Mouse (Mus musculus): ENCODE data around the gene Sag.

DNA sequence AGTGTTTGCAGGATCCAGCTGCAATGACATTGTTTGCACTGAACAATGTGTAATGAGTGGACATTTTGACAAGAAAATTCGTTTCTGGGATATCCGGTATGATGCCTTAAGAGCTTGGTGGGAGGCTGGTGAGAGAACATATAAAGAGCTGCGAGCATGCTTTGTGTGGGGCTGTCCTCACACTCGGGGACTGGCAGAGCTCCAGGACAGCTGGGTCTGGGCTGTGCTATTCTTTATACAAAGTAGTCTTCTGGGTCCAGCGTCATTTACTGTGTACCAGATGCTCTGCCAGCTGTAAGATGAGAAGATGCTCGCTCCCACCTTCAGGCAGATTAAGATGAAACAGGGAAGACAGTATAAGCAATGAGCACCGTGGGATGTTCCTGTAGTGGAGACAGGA, 17.2 kb upstream of the Sag start:
- TF ChIP-seq CTCF (IDR thresholded peaks at IDR 0.05; ENCODE audit: borderline replicate concordance, control insufficient read depth, extremely low read depth, insufficient read depth, low read length, poor library complexity) (no peak), POLR2A (IDR thresholded peaks at IDR 0.05; ENCODE audit: control insufficient read depth, extremely low read depth, insufficient read depth, low read length, poor library complexity) (no peak)
